Mouse (Mus musculus): ENCODE results near the gene Fjx1. TPM values are rescaled to one million over a fixed set of nuclear protein-coding genes. Genes with fewer than 3 reads are reported as not detected.
A peak's percentile ranks its signal among the peaks of the same experiment; 100 is the strongest.

The Fjx1 gene
- polyA plus RNA-seq, 1 experiment from 2014 or later, result 21.7 TPM

DNA sequence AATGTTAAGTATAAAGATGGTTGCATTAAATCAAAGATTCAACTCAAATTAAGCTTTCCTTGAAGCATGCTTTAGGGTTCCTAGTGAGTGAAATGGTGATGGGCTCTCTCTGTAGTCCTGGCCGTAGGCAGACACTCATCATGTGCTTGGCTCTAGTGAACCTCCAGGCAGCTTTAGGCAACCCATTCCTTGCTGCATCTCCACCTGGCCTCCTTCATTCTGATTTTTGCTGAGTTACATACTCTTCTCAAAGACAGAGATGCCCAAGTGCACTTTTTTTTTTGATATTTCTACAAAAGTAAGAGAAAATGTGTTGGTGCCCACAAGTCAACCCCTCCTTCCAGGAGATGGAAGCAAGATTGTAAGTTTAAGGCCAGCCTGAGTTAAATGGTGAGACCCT, 2.8 kb upstream of the Fjx1 start:
- Histone ChIP-seq H3K9me3 (replicated peaks; ENCODE audit: control insufficient read depth, low read length) (no peaks in the 10 kb centered on the region), H3K4me1 (ENCODE audit: control insufficient read depth, insufficient read depth, low read length) (peaks cover 3% of the 10 kb centered on the region; the same call in 1 of the 2 replicates), H3K4me3 (ENCODE audit: low read depth, low read length) (no peak overlapping the region), H3K4me2 (ENCODE audit: low read length) (no peak overlapping the region), H3K9ac (ENCODE audit: low read length) (no peak overlapping the region), H3K27me3 (replicated peaks; ENCODE audit: control insufficient read depth, insufficient read depth, low read length) (no peaks in the 10 kb centered on the region), H3K27ac (ENCODE audit: low read depth, low read length) (no peak overlapping the region), H3K36me3 (ENCODE audit: control insufficient read depth, insufficient read depth, low read length) (no peaks in the 10 kb centered on the region)
- 82% methylated on average over 1 of the region's 1 CpGs for WGBS
- no peak for ATAC-seq
- no peak for DNase-seq (ENCODE audit: low spot score)

DNA sequence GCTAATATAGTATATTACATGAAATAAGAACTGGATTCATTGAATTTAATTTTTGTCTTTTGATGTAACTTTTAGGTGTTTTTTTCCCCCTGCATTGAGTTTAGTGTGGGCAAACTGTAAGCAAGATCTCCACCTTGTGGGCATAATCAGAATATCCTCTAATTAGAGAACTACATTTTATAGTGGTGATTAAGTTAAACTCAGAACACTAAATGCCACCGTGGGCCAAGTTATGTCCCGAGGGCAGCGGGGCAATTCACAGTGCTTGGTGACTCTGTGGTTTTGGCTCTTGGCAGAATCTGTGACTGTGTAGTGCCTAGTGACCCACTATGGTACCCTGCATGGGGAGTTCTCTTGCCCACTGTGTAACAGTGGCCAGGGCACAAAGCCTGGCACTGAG, 1.1 kb upstream of the Fjx1 start:
- Histone ChIP-seq H3K4me3 (ENCODE audit: low read depth, low read length) (no peak overlapping the region), H3K36me3 (ENCODE audit: control insufficient read depth, insufficient read depth, low read length) (no peaks in the 10 kb centered on the region), H3K9me3 (replicated peaks; ENCODE audit: control insufficient read depth, low read length) (no peaks in the 10 kb centered on the region), H3K9ac (ENCODE audit: low read length) (no peak overlapping the region), H3K27ac (ENCODE audit: low read depth, low read length) (no peak overlapping the region), H3K4me1 (ENCODE audit: control insufficient read depth, insufficient read depth, low read length) (peaks cover 11% of the 10 kb centered on the region), H3K27me3 (replicated peaks; ENCODE audit: control insufficient read depth, insufficient read depth, low read length) (no peaks in the 10 kb centered on the region), H3K4me2 (ENCODE audit: low read length) (no peak overlapping the region)
- peak; percentile 84 for DNase-seq (ENCODE audit: low spot score)
- ATAC-seq, result no peak
- 25% methylated on average over 3 of the region's 3 CpGs for WGBS

DNA sequence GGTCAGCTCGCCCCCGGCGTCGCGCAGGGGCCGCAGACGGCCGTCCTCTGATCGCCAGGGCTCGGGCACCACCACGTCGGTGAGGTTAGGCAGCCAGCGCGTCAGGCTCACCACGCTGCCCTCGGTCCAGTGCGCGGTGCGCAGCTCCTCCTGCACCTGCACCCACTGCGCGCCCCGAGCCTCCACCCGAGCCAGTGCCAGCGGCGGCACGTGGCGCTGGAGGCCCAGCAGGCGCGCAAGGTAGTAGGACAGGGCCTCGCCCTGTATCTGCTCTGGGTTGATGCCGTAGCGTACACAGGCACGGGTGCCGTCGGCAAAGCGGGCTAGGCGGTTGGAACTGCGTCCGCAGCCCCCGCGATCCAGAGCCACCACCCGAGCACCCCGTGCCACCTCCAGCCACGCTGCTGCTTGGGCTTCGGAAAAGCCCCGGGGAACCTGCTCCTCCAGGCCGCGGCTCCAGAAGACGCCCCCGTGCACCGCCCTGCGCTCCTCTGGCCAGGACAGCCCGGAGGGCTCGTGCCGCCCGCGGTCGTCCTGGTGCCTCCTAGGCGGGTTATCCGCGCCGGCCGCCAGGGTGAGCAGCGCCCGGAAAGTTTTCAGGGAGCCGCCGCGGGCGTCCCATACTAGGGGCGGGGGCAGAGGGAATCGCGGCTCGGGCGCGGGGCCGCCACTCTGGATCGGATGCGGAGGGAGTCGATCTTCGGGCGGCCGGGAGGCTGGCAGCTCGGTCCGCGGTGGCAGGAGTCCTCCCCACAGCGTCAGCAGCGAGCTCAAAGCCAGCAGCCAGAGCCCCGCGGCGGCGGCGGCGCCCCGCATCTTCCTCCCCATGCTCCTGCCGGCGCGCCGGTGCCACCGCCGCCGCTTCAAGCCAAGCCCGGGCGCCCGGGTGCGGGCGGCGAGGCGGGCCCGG, 1.3 kb downstream of the Fjx1 start:
- ATAC-seq, result peak; percentile 62
- Histone ChIP-seq H3K4me1 (ENCODE audit: control insufficient read depth, insufficient read depth, low read length) (peaks cover 16% of the 10 kb centered on the region), H3K4me3 (ENCODE audit: low read depth, low read length) (peak overlapping the region; percentile 86), H3K9ac (ENCODE audit: low read length) (peak overlapping the region; percentile 95), H3K27ac (ENCODE audit: low read depth, low read length) (peak overlapping the region; percentile 96), H3K9me3 (replicated peaks; ENCODE audit: control insufficient read depth, low read length) (no peaks in the 10 kb centered on the region), H3K4me2 (ENCODE audit: low read length) (peak overlapping the region; percentile 78), H3K27me3 (replicated peaks; ENCODE audit: control insufficient read depth, insufficient read depth, low read length) (no peaks in the 10 kb centered on the region), H3K36me3 (ENCODE audit: control insufficient read depth, insufficient read depth, low read length) (no peaks in the 10 kb centered on the region)
- WGBS, result under 1% methylated on average over 95 of the region's 109 CpGs
- peak; percentile 54 for DNase-seq (ENCODE audit: low spot score)

DNA sequence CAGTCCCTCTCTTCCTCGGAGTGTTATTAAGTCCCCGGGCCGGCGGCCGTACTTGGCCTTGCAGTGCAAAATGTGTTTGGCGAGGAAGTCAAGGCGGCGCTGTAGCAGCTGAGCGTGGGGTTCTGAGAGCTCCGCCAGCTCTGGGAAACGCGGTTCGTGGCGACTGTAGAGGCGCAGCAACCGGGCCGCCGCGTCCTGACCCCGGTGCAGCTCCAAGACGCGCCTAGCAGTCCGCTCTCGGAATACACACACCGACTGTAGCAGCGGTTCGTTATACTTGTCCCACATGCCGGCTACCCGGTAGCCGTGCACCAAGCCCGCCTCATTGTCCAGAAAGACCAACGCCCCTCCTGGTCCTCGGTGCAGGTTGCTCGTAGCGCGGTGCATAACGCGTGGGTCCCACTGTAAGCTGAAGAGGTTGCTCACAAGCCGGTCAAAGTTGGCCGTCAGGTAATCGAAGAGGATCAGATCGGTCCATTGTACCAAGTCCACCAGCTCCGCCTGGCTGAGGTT, 2.0 kb downstream of the Fjx1 start:
- peak; percentile 80 for DNase-seq (ENCODE audit: low spot score)
- H3K4me2 ChIP-seq (ENCODE audit: low read length), result peak overlapping the region; percentile 78
- H3K4me1 ChIP-seq (ENCODE audit: control insufficient read depth, insufficient read depth, low read length), result peaks cover 16% of the 10 kb centered on the region
- ATAC-seq, result peak; percentile 22
- H3K9ac ChIP-seq (ENCODE audit: low read length), result peak overlapping the region; percentile 95
- H3K27ac ChIP-seq (ENCODE audit: low read depth, low read length), result peak overlapping the region; percentile 96
- WGBS, result under 1% methylated on average over 43 of the region's 43 CpGs
- peak overlapping the region; percentile 86 for H3K4me3 ChIP-seq (ENCODE audit: low read depth, low read length)
- H3K9me3 ChIP-seq (replicated peaks; ENCODE audit: control insufficient read depth, low read length), result no peaks in the 10 kb centered on the region
- no peaks in the 10 kb centered on the region for H3K27me3 ChIP-seq (replicated peaks; ENCODE audit: control insufficient read depth, insufficient read depth, low read length)
- H3K36me3 ChIP-seq (ENCODE audit: control insufficient read depth, insufficient read depth, low read length), result no peaks in the 10 kb centered on the region

DNA sequence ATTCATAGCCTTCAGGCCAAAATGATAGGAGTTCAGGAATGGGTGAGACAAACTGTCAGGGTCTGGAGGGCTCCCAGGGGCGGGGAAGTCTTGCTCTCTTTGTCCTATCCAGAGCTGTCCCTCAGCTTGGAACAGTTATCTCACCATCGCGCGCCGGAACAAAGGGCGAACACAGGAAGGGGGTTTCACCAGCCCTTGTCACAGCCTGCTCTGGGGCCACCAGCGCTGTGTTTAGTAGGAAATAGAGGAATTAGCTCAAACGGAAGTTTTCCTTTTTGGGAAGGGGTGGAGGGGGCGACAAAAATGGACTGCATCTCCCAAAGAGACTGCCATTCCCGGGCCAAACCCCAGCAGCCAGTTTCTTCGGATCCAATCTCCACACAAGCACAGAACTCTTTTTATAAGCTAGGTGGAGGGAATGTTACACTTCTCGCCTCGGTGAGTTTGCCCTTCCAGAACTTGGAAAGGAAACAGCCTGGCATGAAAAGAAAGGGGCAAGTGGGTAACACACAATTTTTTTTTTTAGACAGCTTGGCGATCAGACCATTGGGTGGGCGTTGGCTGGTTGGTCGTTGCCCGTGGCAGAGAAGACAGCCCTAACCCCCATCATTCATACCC, 2.6 kb downstream of the Fjx1 start:
- Histone ChIP-seq H3K4me1 (ENCODE audit: control insufficient read depth, insufficient read depth, low read length) (peaks cover 16% of the 10 kb centered on the region), H3K4me2 (ENCODE audit: low read length) (peak overlapping the region; percentile 78), H3K9ac (ENCODE audit: low read length) (peak overlapping the region; percentile 95), H3K36me3 (ENCODE audit: control insufficient read depth, insufficient read depth, low read length) (no peaks in the 10 kb centered on the region), H3K9me3 (replicated peaks; ENCODE audit: control insufficient read depth, low read length) (no peaks in the 10 kb centered on the region), H3K27ac (ENCODE audit: low read depth, low read length) (peak overlapping the region; percentile 96), H3K4me3 (ENCODE audit: low read depth, low read length) (peak overlapping the region; percentile 86), H3K27me3 (replicated peaks; ENCODE audit: control insufficient read depth, insufficient read depth, low read length) (no peaks in the 10 kb centered on the region)
- WGBS, result under 1% methylated on average over 17 of the region's 17 CpGs
- peak; percentile 35; the same call in 1 of the 2 replicates for ATAC-seq
- DNase-seq (ENCODE audit: low spot score), result peak; percentile 79

DNA sequence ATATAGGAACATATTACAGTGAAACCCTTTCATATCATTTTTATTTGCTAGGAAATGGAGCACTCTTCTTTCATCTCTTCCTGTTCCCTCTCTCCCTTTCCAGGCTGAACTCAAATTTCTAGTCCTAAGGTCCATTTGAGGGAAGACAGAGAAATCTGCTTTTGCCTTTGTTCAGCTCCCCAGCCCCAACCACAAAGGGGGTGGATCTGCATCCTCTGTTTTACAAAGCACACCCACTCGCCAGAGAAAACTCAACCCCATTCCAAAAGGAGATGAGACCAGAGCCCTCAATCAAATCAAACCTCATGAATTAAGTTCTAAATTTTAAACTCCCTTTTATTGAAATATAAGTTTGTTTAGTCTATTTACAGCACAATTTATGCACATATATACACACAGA, 3.2 kb downstream of the Fjx1 start:
- peak overlapping the region; percentile 23; the same call in 1 of the 2 replicates for H3K27ac ChIP-seq (ENCODE audit: low read depth, low read length)

DNA sequence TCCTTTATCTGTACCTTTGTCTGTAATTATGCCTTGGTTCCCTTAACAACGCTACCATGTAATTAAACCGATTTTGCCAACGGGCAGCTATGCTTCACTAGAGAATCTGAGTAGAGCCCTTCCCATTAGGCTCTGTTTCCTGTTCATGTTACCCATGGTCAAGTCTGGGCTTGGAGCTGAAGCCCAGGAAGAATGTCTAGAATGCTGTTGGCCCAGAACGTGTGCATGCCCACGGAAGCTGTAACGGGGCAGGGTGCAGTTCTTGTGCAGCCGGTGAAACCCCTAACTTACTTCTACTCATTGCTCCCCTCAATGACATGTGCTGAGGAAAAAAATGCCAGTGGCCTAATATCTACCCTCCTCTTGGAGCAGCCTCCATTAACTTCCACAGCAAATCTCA, 4.5 kb downstream of the Fjx1 start:
- Histone ChIP-seq H3K27me3 (replicated peaks; ENCODE audit: control insufficient read depth, insufficient read depth, low read length) (no peaks in the 10 kb centered on the region), H3K27ac (ENCODE audit: low read depth, low read length) (no peak overlapping the region), H3K4me3 (ENCODE audit: low read depth, low read length) (no peak overlapping the region), H3K9ac (ENCODE audit: low read length) (no peak overlapping the region), H3K4me2 (ENCODE audit: low read length) (peak overlapping the region; percentile 78), H3K36me3 (ENCODE audit: control insufficient read depth, insufficient read depth, low read length) (no peaks in the 10 kb centered on the region), H3K4me1 (ENCODE audit: control insufficient read depth, insufficient read depth, low read length) (peaks cover 16% of the 10 kb centered on the region), H3K9me3 (replicated peaks; ENCODE audit: control insufficient read depth, low read length) (no peaks in the 10 kb centered on the region)
- DNase-seq (ENCODE audit: low spot score), result peak; percentile 41
- 63% methylated on average over 7 of the region's 7 CpGs for WGBS
- no peak for ATAC-seq

More for the DNA sequence above, 3.2 kb downstream of the Fjx1 start:
- Histone ChIP-seq H3K4me3 (ENCODE audit: low read depth, low read length) (peak overlapping the region; percentile 86), H3K4me1 (ENCODE audit: control insufficient read depth, insufficient read depth, low read length) (peaks cover 16% of the 10 kb centered on the region), H3K4me2 (ENCODE audit: low read length) (peak overlapping the region; percentile 78), H3K9me3 (replicated peaks; ENCODE audit: control insufficient read depth, low read length) (no peaks in the 10 kb centered on the region), H3K36me3 (ENCODE audit: control insufficient read depth, insufficient read depth, low read length) (no peaks in the 10 kb centered on the region), H3K9ac (ENCODE audit: low read length) (peak overlapping the region; percentile 95), H3K27me3 (replicated peaks; ENCODE audit: control insufficient read depth, insufficient read depth, low read length) (no peaks in the 10 kb centered on the region)
- WGBS, result 12% methylated on average over 1 of the region's 1 CpGs
- ATAC-seq (no peak), DNase-seq (ENCODE audit: low spot score) (peak; percentile 36)

DNA sequence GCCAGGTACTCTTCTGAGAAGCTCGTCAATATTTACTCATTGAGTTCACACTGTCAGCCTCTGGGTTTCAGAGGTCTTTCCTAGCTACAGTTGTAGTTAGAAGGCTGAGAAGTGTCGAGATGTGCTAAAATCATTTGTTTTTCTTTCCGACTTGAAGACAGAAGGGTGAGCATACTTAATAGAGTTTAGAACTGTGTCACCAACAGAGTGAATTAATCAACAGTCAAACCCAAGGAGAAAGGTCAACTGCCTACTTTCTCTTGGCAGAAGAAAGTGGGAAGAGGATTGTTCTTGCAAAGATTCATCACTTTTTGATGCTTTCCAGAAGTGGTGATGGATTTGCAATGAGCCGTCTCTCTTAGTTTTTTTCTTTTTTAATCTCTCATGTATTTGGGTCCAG, 5.4 kb downstream of the Fjx1 start:
- H3K4me1 ChIP-seq (ENCODE audit: control insufficient read depth, insufficient read depth, low read length), result peaks cover 13% of the 10 kb centered on the region
- H3K36me3 ChIP-seq (ENCODE audit: control insufficient read depth, insufficient read depth, low read length), result no peaks in the 10 kb centered on the region
- H3K9me3 ChIP-seq (replicated peaks; ENCODE audit: control insufficient read depth, low read length), result no peaks in the 10 kb centered on the region
- H3K27ac ChIP-seq (ENCODE audit: low read depth, low read length), result no peak overlapping the region
- DNase-seq (ENCODE audit: low spot score) (no peak), ATAC-seq (no peak)
- no peak overlapping the region for H3K9ac ChIP-seq (ENCODE audit: low read length)
- H3K27me3 ChIP-seq (replicated peaks; ENCODE audit: control insufficient read depth, insufficient read depth, low read length), result no peaks in the 10 kb centered on the region
- WGBS, result 86% methylated on average over 4 of the region's 4 CpGs
- H3K4me3 ChIP-seq (ENCODE audit: low read depth, low read length), result no peak overlapping the region
- H3K4me2 ChIP-seq (ENCODE audit: low read length), result no peak overlapping the region
